Mouse (Mus musculus) embryonic facial prominence, embryonic 14.5 days (tissue): ENCODE data around the gene Robo2. TPM values are rescaled to one million over a fixed set of nuclear protein-coding genes. Genes with fewer than 3 reads are reported as not detected.

ENCODE experiments used
- ATAC-seq: fragments of 200-750 bp; cut with Nextera tagmentation; 2 replicates; pipeline ENCODE4 v1.8.0; 2017; ENCODE audit warnings: low read depth, moderate number of reproducible peaks, moderate TSS enrichment
- DNase-seq: peaks from one replicate; pipeline ENCODE4 v3.0.0-alpha.2; 2015; ENCODE audit warnings: low spot score
- H3K27ac ChIP-seq: fragments of 300-500 bp; sonication (generic); replicated peaks from 2 replicates; pipeline ENCODE4 v1.5.1; 2014; ENCODE audit warnings: low read depth, mild to moderate bottlenecking, low read length, moderate library complexity
- H3K27me3 ChIP-seq: fragments of 300-500 bp; sonication (generic); replicated peaks from 2 replicates; pipeline ENCODE4 v1.6.1; 2014; ENCODE audit warnings: low read length; ENCODE audit not compliant: control insufficient read depth, insufficient read depth
- H3K36me3 ChIP-seq: fragments of 300-500 bp; sonication (generic); 2 replicates; pipeline ENCODE4 v1.6.1; 2014; ENCODE audit warnings: low read length, mixed read lengths; ENCODE audit not compliant: control insufficient read depth, insufficient read depth
- H3K4me1 ChIP-seq: fragments of 300-500 bp; sonication (generic); 2 replicates; pipeline ENCODE4 v1.6.1; 2014; ENCODE audit warnings: antibody characterized with exemption, low read length; ENCODE audit not compliant: control insufficient read depth, insufficient read depth
- H3K4me2 ChIP-seq: fragments of 300-500 bp; sonication (generic); 2 replicates; pipeline ENCODE4 v1.6.1; 2014; ENCODE audit warnings: low read depth, mild to moderate bottlenecking, low read length, moderate library complexity, mixed read lengths
- H3K4me3 ChIP-seq: fragments of 300-500 bp; sonication (generic); 2 replicates; pipeline ENCODE4 v1.5.1; 2014; ENCODE audit warnings: low read depth, mild to moderate bottlenecking, low read length
- H3K9ac ChIP-seq: fragments of 300-500 bp; sonication (generic); 2 replicates; pipeline ENCODE4 v1.6.1; 2014; ENCODE audit warnings: low read depth, mild to moderate bottlenecking, low read length, moderate library complexity, mixed read lengths
- H3K9me3 ChIP-seq: fragments of 300-500 bp; sonication (generic); 2 replicates; pipeline ENCODE4 v1.6.1; 2016; ENCODE audit warnings: low read length; ENCODE audit not compliant: control insufficient read depth
- WGBS: fragments of 180-500 bp; shearing (Covaris S2); extraction: QIAGEN DNeasy Blood & Tissue Kit; methylation state at CpG from one replicate; pipeline ENCODE4 v1.1.7; 2014; 5-methylcytosine and 5-hydroxymethylcytosine counted together
- polyA plus RNA-seq: library from polyadenylated mRNA; unstranded; fragments of >200 nt; fragmentation: Nextera tagmentation; extraction: Ambion mirVana; gene quantifications from 2 replicates; pipeline ENCODE4 v1.2.1, GENCODE M21; 2014

Gene Robo2
- polyA plus RNA-seq, 1 experiment from 2014 or later, result 56.8 TPM

GRCm38 (mm10) chr16:74172673-74173072 is 239.0 kb downstream of the Robo2 start:
- Histone ChIP-seq H3K27me3 (no peaks in the 10 kb centered on the region), H3K4me1 (no peaks in the 10 kb centered on the region; the same call in 1 of the 2 replicates), H3K36me3 (no peaks in the 10 kb centered on the region), H3K4me2 (no peak overlapping the region), H3K9ac (no peak overlapping the region), H3K4me3 (no peak overlapping the region), H3K27ac (no peak overlapping the region), H3K9me3 (no peaks in the 10 kb centered on the region)
- peak; percentile 45 for DNase-seq
- peak; percentile 79; the same call in 1 of the 2 replicates for ATAC-seq
- WGBS, result 68% methylated on average over 3 of the region's 3 CpGs

- 95% methylated on average over 4 of the region's 4 CpGs for WGBS
- no peak overlapping the region for H3K4me3 ChIP-seq
- H3K4me2 ChIP-seq, result no peak overlapping the region
- no peaks in the 10 kb centered on the region for H3K27me3 ChIP-seq
- H3K4me1 ChIP-seq, result peaks cover 4% of the 10 kb centered on the region
- DNase-seq (no peak), ATAC-seq (no peak)
- no peaks in the 10 kb centered on the region for H3K9me3 ChIP-seq
- no peak overlapping the region for H3K27ac ChIP-seq
- no peak overlapping the region for H3K9ac ChIP-seq
- no peaks in the 10 kb centered on the region for H3K36me3 ChIP-seq
These were observed 242.0 kb downstream of the Robo2 start for GRCm38 (mm10) chr16:74169642-74170041.

GRCm38 (mm10) chr16:74169121-74169520 is 242.5 kb downstream of the Robo2 start:
- ATAC-seq, result no peak

GRCm38 (mm10) chr16:74167832-74168231 is 243.8 kb downstream of the Robo2 start:
- Histone ChIP-seq H3K9ac (no peak overlapping the region), H3K36me3 (no peaks in the 10 kb centered on the region), H3K4me3 (no peak overlapping the region), H3K27me3 (no peaks in the 10 kb centered on the region), H3K9me3 (no peaks in the 10 kb centered on the region), H3K27ac (no peak overlapping the region), H3K4me2 (no peak overlapping the region), H3K4me1 (peaks cover 4% of the 10 kb centered on the region)
- ATAC-seq, result no peak
- DNase-seq, result no peak

More at GRCm38 (mm10) chr16:74169121-74169520, 242.5 kb downstream of the Robo2 start:
- 52% methylated on average over 7 of the region's 7 CpGs for WGBS
- H3K36me3 ChIP-seq, result no peaks in the 10 kb centered on the region
- no peaks in the 10 kb centered on the region for H3K9me3 ChIP-seq
- no peak overlapping the region for H3K9ac ChIP-seq
- no peaks in the 10 kb centered on the region for H3K27me3 ChIP-seq
- H3K4me1 ChIP-seq, result peaks cover 4% of the 10 kb centered on the region
- H3K4me3 ChIP-seq, result no peak overlapping the region
- peak; percentile 60 for DNase-seq
- no peak overlapping the region for H3K27ac ChIP-seq
- H3K4me2 ChIP-seq, result no peak overlapping the region

- no peak; the same call in 1 of the 2 replicates for ATAC-seq
- Histone ChIP-seq H3K4me2 (no peak overlapping the region), H3K9ac (no peak overlapping the region), H3K27ac (no peak overlapping the region), H3K4me1 (peaks cover 4% of the 10 kb centered on the region), H3K27me3 (no peaks in the 10 kb centered on the region), H3K9me3 (no peaks in the 10 kb centered on the region), H3K4me3 (no peak overlapping the region), H3K36me3 (no peaks in the 10 kb centered on the region)
- WGBS, result 68% methylated on average over 4 of the region's 4 CpGs
- no peak for DNase-seq
These were observed 249.6 kb downstream of the Robo2 start for GRCm38 (mm10) chr16:74162041-74162440.

GRCm38 (mm10) chr16:74159189-74159588 is 252.4 kb downstream of the Robo2 start:
- WGBS, result 78% methylated on average over 3 of the region's 3 CpGs
- ATAC-seq, result no peak
- DNase-seq, result no peak

GRCm38 (mm10) chr16:74136181-74136580 is 275.4 kb downstream of the Robo2 start:
- no peaks in the 10 kb centered on the region for H3K27me3 ChIP-seq
- no peak for ATAC-seq
- 85% methylated on average over 1 of the region's 1 CpGs for WGBS
- no peak overlapping the region for H3K4me2 ChIP-seq
- no peaks in the 10 kb centered on the region for H3K36me3 ChIP-seq
- no peak overlapping the region; the same call in 1 of the 2 replicates for H3K27ac ChIP-seq
- H3K9me3 ChIP-seq, result no peaks in the 10 kb centered on the region
- no peak overlapping the region for H3K9ac ChIP-seq
- no peak for DNase-seq
- H3K4me3 ChIP-seq, result no peak overlapping the region
- peaks cover 9% of the 10 kb centered on the region; the same call in 1 of the 2 replicates for H3K4me1 ChIP-seq

More at GRCm38 (mm10) chr16:74159189-74159588, 252.4 kb downstream of the Robo2 start:
- Histone ChIP-seq H3K4me1 (no peaks in the 10 kb centered on the region), H3K9ac (no peak overlapping the region), H3K9me3 (no peaks in the 10 kb centered on the region), H3K27me3 (no peaks in the 10 kb centered on the region), H3K4me3 (no peak overlapping the region), H3K36me3 (no peaks in the 10 kb centered on the region), H3K27ac (no peak overlapping the region), H3K4me2 (no peak overlapping the region)

- Histone ChIP-seq H3K27me3 (no peaks in the 10 kb centered on the region), H3K36me3 (no peaks in the 10 kb centered on the region), H3K9me3 (no peaks in the 10 kb centered on the region), H3K9ac (no peak overlapping the region), H3K4me3 (no peak overlapping the region), H3K27ac (no peak overlapping the region), H3K4me2 (no peak overlapping the region), H3K4me1 (peaks cover 9% of the 10 kb centered on the region; the same call in 1 of the 2 replicates)
- ATAC-seq (no peak), DNase-seq (no peak)
- 62% methylated on average over 6 of the region's 6 CpGs for WGBS
These were observed 278.8 kb downstream of the Robo2 start for GRCm38 (mm10) chr16:74132833-74133232.

- 93% methylated on average over 5 of the region's 5 CpGs for WGBS
- no peak overlapping the region for H3K27ac ChIP-seq
- ATAC-seq, result no peak
- H3K4me1 ChIP-seq, result peaks cover 9% of the 10 kb centered on the region; the same call in 1 of the 2 replicates
- no peak for DNase-seq
- no peak overlapping the region for H3K9ac ChIP-seq
- H3K4me3 ChIP-seq, result no peak overlapping the region
- H3K9me3 ChIP-seq, result no peaks in the 10 kb centered on the region
- no peaks in the 10 kb centered on the region for H3K36me3 ChIP-seq
- H3K4me2 ChIP-seq, result no peak overlapping the region
- H3K27me3 ChIP-seq, result no peaks in the 10 kb centered on the region
These were observed 280.3 kb downstream of the Robo2 start for GRCm38 (mm10) chr16:74131370-74131769.
